Mouse (Mus musculus): ENCODE data around the gene Socs2. TPM values are rescaled to one million over a fixed set of nuclear protein-coding genes. Genes with fewer than 3 reads are reported as not detected.

Socs2 gene
- total and polyA plus RNA-seq, 3 experiments = 16.5 to 24.9 TPM; not detected in 1

DNA sequence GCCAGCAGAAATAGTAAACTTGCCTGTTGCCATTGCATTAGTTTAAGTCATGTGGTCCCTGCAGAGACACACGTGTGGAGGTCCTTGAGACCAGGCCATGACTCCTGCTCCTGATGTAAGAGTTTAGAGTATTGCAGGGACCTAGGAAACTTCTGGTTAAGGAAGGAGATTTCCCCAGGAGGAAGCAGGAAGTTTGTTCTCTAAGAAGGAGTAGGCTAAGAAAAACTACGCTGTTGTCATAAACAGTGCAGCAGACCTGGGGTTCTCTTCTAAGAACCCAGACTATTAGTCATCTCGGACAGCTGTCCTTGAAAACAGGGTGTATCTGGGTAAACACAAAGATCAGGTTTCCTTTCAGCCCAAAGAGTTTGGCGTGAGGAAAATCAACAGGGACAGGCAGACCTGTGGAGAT lies 48.5 kb upstream of the Socs2 start:
- no peak overlapping the region for H3K4me3 ChIP-seq (ENCODE audit: control insufficient read depth in 1 of 2, insufficient read depth in 1 of 2, low read depth in 2 of 2, low read length in 2 of 2)
- no peak for TF ChIP-seq POLR2AphosphoS5 (IDR thresholded peaks at IDR 0.05; ENCODE audit: borderline replicate concordance, low read depth, low read length)
- TF ChIP-seq TCF12 (IDR thresholded peaks at IDR 0.05; ENCODE audit: low read depth, low read length) = no peak
- no peak for TF ChIP-seq MAX (IDR thresholded peaks at IDR 0.05; ENCODE audit: low read length)
- no peak for TF ChIP-seq MYC (IDR thresholded peaks at IDR 0.05; ENCODE audit: low read depth, low read length)
- no peak for TF ChIP-seq POLR2A (IDR thresholded peaks at IDR 0.05; ENCODE audit: control insufficient read depth in 1 of 2, insufficient read depth in 1 of 2, low read depth in 1 of 2, low read length in 2 of 2, poor library complexity in 1 of 2)
- TF ChIP-seq ETS1 (IDR thresholded peaks at IDR 0.05; ENCODE audit: low read depth, low read length) = no peak
- no peak for TF ChIP-seq NRF1 (IDR thresholded peaks at IDR 0.05; ENCODE audit: insufficient read depth, low read depth, low read length, poor library complexity, severe bottlenecking)
- TF ChIP-seq NELFE (IDR thresholded peaks at IDR 0.05; ENCODE audit: low read depth, low read length) = no peak
- no peak for TF ChIP-seq BHLHE40 (IDR thresholded peaks at IDR 0.05; ENCODE audit: borderline replicate concordance, low read depth, low read length)
- no peak for TF ChIP-seq USF1 (IDR thresholded peaks at IDR 0.05; ENCODE audit: low read depth, low read length)
- no peak for TF ChIP-seq TAL1 (IDR thresholded peaks at IDR 0.05; ENCODE audit: low read length)
- TF ChIP-seq JUND (IDR thresholded peaks at IDR 0.05; ENCODE audit: low read depth, low read length) = no peak
- no peak for TF ChIP-seq SMC3 (IDR thresholded peaks at IDR 0.05; ENCODE audit: low read depth, low read length)
- TF ChIP-seq KAT2A (conservative IDR thresholded peaks at IDR 0.05; ENCODE audit: low read depth, low read length) = no peak
- TF ChIP-seq SIN3A (IDR thresholded peaks at IDR 0.05; ENCODE audit: low read length) = no peak
- no peak for TF ChIP-seq UBTF (IDR thresholded peaks at IDR 0.05; ENCODE audit: borderline replicate concordance, insufficient read depth, low read depth, low read length)
- no peak for TF ChIP-seq ZNF384 (IDR thresholded peaks at IDR 0.05; ENCODE audit: low read depth, low read length)
- no peak for TF ChIP-seq RCOR1 (IDR thresholded peaks at IDR 0.05; ENCODE audit: low read depth, low read length)
- no peak overlapping the region for H3K27ac ChIP-seq (ENCODE audit: control insufficient read depth, low read depth, low read length)
- H3K9me3 ChIP-seq (replicated peaks; ENCODE audit: insufficient read depth, low read length) = no peaks in the 10 kb centered on the region
- H3K9ac ChIP-seq (ENCODE audit: control insufficient read depth, low read depth, low read length, poor library complexity, severe bottlenecking) = no peak overlapping the region
- no peaks in the 10 kb centered on the region for H3K79me2 ChIP-seq (ENCODE audit: control insufficient read depth, insufficient read depth, low read length, poor library complexity)
- no peaks in the 10 kb centered on the region for H3K27me3 ChIP-seq (ENCODE audit: control insufficient read depth in 1 of 2, insufficient read depth in 2 of 2, low read length in 2 of 2)
- peaks cover 0 to 9% of the 10 kb centered on the region in 2 experiments; a peak in 2 of 4 replicates for H3K36me3 ChIP-seq (ENCODE audit: control insufficient read depth in 1 of 2, insufficient read depth in 2 of 2, low read length in 2 of 2)
- DNase-seq (ENCODE audit: low read depth, low spot score) = no peak
- peaks cover 0 to 8% of the 10 kb centered on the region in 2 experiments; a peak in 3 of 4 replicates for H3K4me1 ChIP-seq (ENCODE audit: control insufficient read depth in 1 of 2, insufficient read depth in 2 of 2, low read length in 2 of 2)

- no peaks in the 10 kb centered on the region for H3K9me3 ChIP-seq (replicated peaks; ENCODE audit: insufficient read depth, low read length)
- peaks cover 0 to 9% of the 10 kb centered on the region in 2 experiments; a peak in 2 of 4 replicates for H3K36me3 ChIP-seq (ENCODE audit: control insufficient read depth in 1 of 2, insufficient read depth in 2 of 2, low read length in 2 of 2)
- no peak overlapping the region for H3K4me3 ChIP-seq (ENCODE audit: control insufficient read depth in 1 of 2, insufficient read depth in 1 of 2, low read depth in 2 of 2, low read length in 2 of 2)
- H3K27ac ChIP-seq (ENCODE audit: control insufficient read depth, low read depth, low read length) = no peak overlapping the region
- H3K27me3 ChIP-seq (ENCODE audit: control insufficient read depth in 1 of 2, insufficient read depth in 2 of 2, low read length in 2 of 2) = no peaks in the 10 kb centered on the region
- H3K79me2 ChIP-seq (ENCODE audit: control insufficient read depth, insufficient read depth, low read length, poor library complexity) = no peaks in the 10 kb centered on the region
- H3K4me1 ChIP-seq (ENCODE audit: control insufficient read depth in 1 of 2, insufficient read depth in 2 of 2, low read length in 2 of 2) = peaks cover 0 to 8% of the 10 kb centered on the region in 2 experiments; a peak in 3 of 4 replicates
- H3K9ac ChIP-seq (ENCODE audit: control insufficient read depth, low read depth, low read length, poor library complexity, severe bottlenecking) = no peak overlapping the region
- TF ChIP-seq POLR2AphosphoS2 (IDR thresholded peaks at IDR 0.05; ENCODE audit: low read length) (no peak), MAX (IDR thresholded peaks at IDR 0.05; ENCODE audit: low read length) (no peak), CHD2 (IDR thresholded peaks at IDR 0.05; ENCODE audit: low read length) (no peak), MAFK (IDR thresholded peaks at IDR 0.05; ENCODE audit: borderline replicate concordance, low read depth, low read length) (no peak), MEF2A (IDR thresholded peaks at IDR 0.05; ENCODE audit: extremely low read depth, insufficient replicate concordance, low read depth, low read length, poor library complexity, severe bottlenecking) (no peak), KAT2A (conservative IDR thresholded peaks at IDR 0.05; ENCODE audit: low read depth, low read length) (no peak), ZNF384 (IDR thresholded peaks at IDR 0.05; ENCODE audit: low read depth, low read length) (no peak), HCFC1 (IDR thresholded peaks at IDR 0.05; ENCODE audit: low read depth, low read length) (no peak), MYC (IDR thresholded peaks at IDR 0.05; ENCODE audit: low read depth, low read length) (no peak), ELF1 (IDR thresholded peaks at IDR 0.05; ENCODE audit: low read depth, low read length) (no peak), EP300 (IDR thresholded peaks at IDR 0.05; ENCODE audit: low read depth in 1 of 2, low read length in 2 of 2) (no peak), TBP (IDR thresholded peaks at IDR 0.05; ENCODE audit: low read depth, low read length) (no peak), ZC3H11A (IDR thresholded peaks at IDR 0.05; ENCODE audit: low read depth, low read length) (no peak), SMC3 (IDR thresholded peaks at IDR 0.05; ENCODE audit: low read depth, low read length) (no peak), POLR2AphosphoS5 (IDR thresholded peaks at IDR 0.05; ENCODE audit: borderline replicate concordance, low read depth, low read length) (no peak), UBTF (IDR thresholded peaks at IDR 0.05; ENCODE audit: borderline replicate concordance, insufficient read depth, low read depth, low read length) (no peak), RCOR1 (IDR thresholded peaks at IDR 0.05; ENCODE audit: low read depth, low read length) (no peak), GATA1 (IDR thresholded peaks at IDR 0.05; ENCODE audit: low read depth, low read length) (no peak), CHD1 (IDR thresholded peaks at IDR 0.05; ENCODE audit: low read depth, low read length) (no peak), RAD21 (IDR thresholded peaks at IDR 0.05; ENCODE audit: low read depth, low read length) (no peak)
- DNase-seq (ENCODE audit: low read depth, low spot score) = no peak
Measured at GRCm38 (mm10) chr10:95464527-95464926, 47.5 kb upstream of the Socs2 start.

Measured in MEL (cell line).